Mouse (Mus musculus) cortical plate, adult 2 months (tissue): ENCODE results near the gene Cul4a.

Source experiments
- CTCF ChIP-seq: fragments of 200-500 bp; IDR thresholded peaks from 2 replicates; pipeline ENCODE4 v1.5.1; 2011; ENCODE audit warnings: mild to moderate bottlenecking, control low read depth, low read length; ENCODE audit not compliant: insufficient read depth; ENCODE audit errors: extremely low read depth
- POLR2A ChIP-seq: fragments of 200-500 bp; IDR thresholded peaks from 2 replicates; pipeline ENCODE4 v1.6.1; 2011; ENCODE audit warnings: mild to moderate bottlenecking, low read length, control low read depth; ENCODE audit not compliant: insufficient read depth; ENCODE audit errors: extremely low read depth

DNA sequence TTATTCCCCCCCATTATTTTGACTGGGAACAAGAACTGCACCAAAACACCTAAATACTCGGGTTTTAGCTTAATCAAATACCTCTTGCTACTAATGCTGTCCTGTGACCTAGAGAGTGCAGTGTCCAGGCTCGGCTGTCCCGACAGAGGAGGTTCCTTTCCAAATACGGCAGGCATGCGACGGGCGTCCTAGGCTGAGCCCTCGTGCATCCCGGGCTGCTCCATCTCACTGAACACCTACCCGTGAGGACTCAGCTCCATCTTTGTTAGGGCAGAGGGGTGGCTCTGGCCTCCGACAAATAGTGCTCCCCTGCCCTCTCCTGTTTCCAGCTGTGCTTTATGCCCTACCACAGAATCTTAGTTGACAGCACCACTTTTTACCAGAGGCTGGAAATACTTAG is 6.5 kb downstream of the Cul4a start:
- TF ChIP-seq CTCF, result no peak
- TF ChIP-seq POLR2A, result no peak
